ENCODE assay signal across 11 mouse cellular contexts in genomic region chr17:10441501-10442111, GRCm38 (mm10).
A peak's percentile ranks its signal among the peaks of the same experiment; 100 is the strongest.
DNase-seq lines count a peak whose midpoint lies in the region; ATAC-seq and TF ChIP-seq lines count a peak whose summit lies in the region.
"Had no signal": no experiment of that assay in that cellular context is flagged by ENCODE, and none has a peak within 500 bp of the region (broad histone marks: within the 10 kb centered on the region; RNA-seq: fewer than 3 reads in every experiment).

No protein-coding gene starts in this region.

- no peak for ATAC-seq in heart, embryonic 14.5 days (ENCODE audit: insufficient number of reproducible peaks, insufficient read depth, low FRiP score, low read depth)
- ATAC-seq in hindbrain, postnatal 0 days = peak; percentile 75
- ATAC-seq: CD4-positive, CD25-positive, alpha-beta regulatory T cell, adult 4 months had no signal

- peaks cover 9% of the 10 kb centered on the region in 2 experiments for H3K4me1 ChIP-seq in heart, embryonic 14.5 days (ENCODE audit: control insufficient read depth in 2 of 2, insufficient read depth in 2 of 2, low read length in 2 of 2)
- H3K4me1 ChIP-seq in hindbrain, postnatal 0 days (ENCODE audit: insufficient read depth, low read length) = peaks cover 7% of the 10 kb centered on the region; the same call in 1 of the 2 replicates

- WGBS in heart, embryonic 14.5 days = 50% methylated on average over 16 of the region's 16 CpGs
- WGBS in hindbrain, postnatal 0 days = 10% methylated on average over 16 of the region's 16 CpGs

- H3K27ac ChIP-seq in heart, embryonic 14.5 days (replicated peaks in 1 of 2; ENCODE audit: control insufficient read depth in 1 of 2, insufficient read depth in 1 of 2, low read depth in 2 of 2, low read length in 2 of 2) = no peak overlapping the region
- peak overlapping the region; percentile 48; the same call in 1 of the 2 replicates for H3K27ac ChIP-seq in hindbrain, postnatal 0 days

- H3K9me3 ChIP-seq in heart, embryonic 14.5 days (ENCODE audit: control insufficient read depth, low read length) = no peaks in the 10 kb centered on the region
- no peaks in the 10 kb centered on the region for H3K9me3 ChIP-seq in hindbrain, postnatal 0 days (ENCODE audit: low read length)

- no peak for DNase-seq in heart, adult 8-10 months (ENCODE audit: low spot score)
- DNase-seq in thymus, postnatal 4 days = peak; percentile 20
- no peak for DNase-seq in thymus, adult 18-20 months
- DNase-seq in hindbrain, postnatal 0 days (ENCODE audit: low spot score) = peak; percentile 75
- no peak for DNase-seq in B cell, adult 2 months
- DNase-seq in spleen, postnatal 4 days (ENCODE audit: low spot score in 2 of 2) = no peak
- no peak for DNase-seq in spleen, postnatal 10 days (ENCODE audit: low spot score in 2 of 2)
- DNase-seq: gastrocnemius, postnatal 25 days; lung, embryonic 14.5 days had no signal

- no peaks in the 10 kb centered on the region for H3K27me3 ChIP-seq in heart, embryonic 14.5 days (ENCODE audit: control insufficient read depth, insufficient read depth, low read length)
- no peaks in the 10 kb centered on the region for H3K27me3 ChIP-seq in hindbrain, postnatal 0 days (ENCODE audit: insufficient read depth, low read length)

- TF ChIP-seq CTCF in hindbrain, postnatal 0 days (IDR thresholded peaks at IDR 0.05; ENCODE audit: low read depth) = no peak

- 0 out of 2 replicates have a peak overlapping the region, but pooled peaks have one; percentile 5 for H3K9ac ChIP-seq in heart, embryonic 14.5 days (ENCODE audit: low read length)
- H3K9ac ChIP-seq in hindbrain, postnatal 0 days (replicated peaks; ENCODE audit: low read length) = 0 out of 2 replicates have a peak overlapping the region, but pooled peaks have one; percentile 24
- H3K9ac ChIP-seq: lung, embryonic 14.5 days had no signal

- no peaks in the 10 kb centered on the region for H3K36me3 ChIP-seq in heart, embryonic 14.5 days (ENCODE audit: control insufficient read depth, insufficient read depth, low read length)
- no peaks in the 10 kb centered on the region for H3K36me3 ChIP-seq in hindbrain, postnatal 0 days (ENCODE audit: insufficient read depth, low read length)

- no peak overlapping the region for H3K4me3 ChIP-seq in heart, embryonic 14.5 days (ENCODE audit: control insufficient read depth in 1 of 2, insufficient read depth in 1 of 2, low read depth in 1 of 2, low read length in 2 of 2)
- no peak overlapping the region for H3K4me3 ChIP-seq in hindbrain, postnatal 0 days (ENCODE audit: low read length)

- no peak overlapping the region for H3K4me2 ChIP-seq in heart, embryonic 14.5 days (ENCODE audit: low read length)
- peak overlapping the region; percentile 8 for H3K4me2 ChIP-seq in hindbrain, postnatal 0 days (ENCODE audit: low read depth, low read length)
- H3K4me2 ChIP-seq: lung, embryonic 14.5 days had no signal

Comparison
In these comparisons a context has a peak if more than half of its experiments do, and no peak if none do; other contexts are left out.
1. DNase-seq: peak in thymus, postnatal 4 days (single experiment) and hindbrain, postnatal 0 days (single experiment); none in heart, adult 8-10 months (single experiment), thymus, adult 18-20 months (0 of 2), B cell, adult 2 months (0 of 2), spleen, postnatal 4 days (0 of 2) and spleen, postnatal 10 days (0 of 2).